Mouse (Mus musculus) frontal cortex, postnatal 36 days (tissue): ENCODE results near the gene Rrp12.
"Not testable (repeated sequence)": the region's sequence is repeated elsewhere in the genome, so short reads cannot be mapped to it uniquely, and the experiment has no call there.

Experiments used
- DNase-seq, 2 experiments: peaks; one replicate each; pipeline ENCODE4 v3.0.0; 2022; ENCODE audit warnings: low spot score in 2 of 2

Gene Rrp12

DNA sequence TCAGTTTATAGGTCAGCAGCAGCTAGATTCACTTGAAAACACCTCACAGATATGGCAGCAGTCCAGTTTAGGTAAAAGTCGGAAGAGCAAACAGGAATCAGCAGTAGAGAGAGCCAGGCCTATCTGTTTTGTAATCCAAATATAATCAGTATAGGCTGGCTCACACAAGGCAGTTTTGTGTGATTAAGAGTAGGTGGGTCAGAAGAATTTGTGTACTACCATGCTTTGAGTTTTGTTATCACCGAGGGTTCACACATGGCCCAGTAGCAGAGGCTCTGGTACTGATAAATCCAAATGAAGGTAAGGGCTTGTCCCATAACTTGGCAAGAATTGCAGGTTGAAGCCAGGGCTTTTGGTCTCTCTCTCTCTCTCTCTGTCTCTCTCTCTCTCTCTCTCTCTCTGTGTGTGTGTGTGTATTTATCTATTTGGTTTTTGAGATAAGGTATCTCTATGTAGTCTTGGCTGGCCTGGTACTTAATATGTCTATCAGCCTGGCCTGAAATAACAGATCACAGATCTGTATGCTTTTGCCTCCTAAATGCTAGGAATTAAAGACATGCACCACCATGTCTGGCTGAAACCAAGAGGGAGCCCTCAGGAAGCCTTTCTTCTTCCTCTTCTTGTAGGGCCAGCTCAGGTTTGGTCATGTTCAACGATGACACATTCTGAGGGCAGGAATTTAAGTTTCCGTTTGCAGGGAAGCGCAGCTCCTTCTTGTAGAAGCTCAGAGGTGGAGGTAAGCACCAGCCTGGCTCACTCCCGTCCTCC, 10.5 kb upstream of the Rrp12 start:
- DNase-seq: no peak

GRCm38 (mm10) chr19:41905246-41905645, 9.3 kb upstream of the Rrp12 start:
- no peak for DNase-seq

GRCm38 (mm10) chr19:41902848-41903593, 7.0 kb upstream of the Rrp12 start:
- DNase-seq: no peak

DNA sequence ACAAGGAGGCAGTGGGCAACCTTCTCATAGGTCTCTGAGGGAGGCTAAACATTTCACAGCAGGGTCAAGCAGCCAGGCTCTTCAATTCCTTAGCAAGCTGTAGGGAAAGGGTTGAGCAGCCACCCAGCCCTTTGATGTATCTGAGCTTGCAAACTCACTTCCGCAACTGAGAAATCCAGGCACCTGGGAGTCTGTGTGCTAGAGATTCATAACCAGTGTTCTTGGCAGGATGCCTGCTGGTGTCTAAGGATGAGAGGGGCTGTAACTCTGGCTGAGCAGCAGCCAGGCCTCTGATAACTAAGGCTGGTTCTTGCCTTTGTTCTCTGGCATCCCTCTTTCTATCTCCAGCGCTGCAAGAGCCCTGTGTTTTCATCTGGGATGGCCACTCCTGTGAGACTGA, 5.7 kb upstream of the Rrp12 start:
- DNase-seq: no peak

- DNase-seq: no peak
Measured at GRCm38 (mm10) chr19:41900495-41901090, 4.6 kb upstream of the Rrp12 start.

GRCm38 (mm10) chr19:41898860-41899259, 2.9 kb upstream of the Rrp12 start:
- DNase-seq: no peak

DNA sequence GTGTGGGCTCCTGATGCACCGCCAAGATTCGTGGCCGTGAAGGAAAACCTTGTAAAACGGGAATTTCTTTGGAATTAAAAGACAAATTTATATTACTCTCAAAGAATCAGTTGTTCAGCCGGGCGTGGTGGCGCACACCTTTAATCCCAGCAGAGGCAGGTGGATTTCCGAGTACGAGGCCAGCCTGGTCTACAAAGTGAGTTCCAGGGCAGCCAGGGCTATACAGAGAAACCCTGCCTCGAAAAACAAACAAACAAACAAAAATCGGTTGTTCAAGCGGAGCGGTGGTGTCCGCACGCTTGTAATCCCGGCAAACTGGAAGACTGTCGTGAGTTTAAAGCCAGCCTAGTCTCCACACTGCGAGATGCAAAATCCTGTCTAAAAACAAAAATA, 342 bp upstream of the Rrp12 start:
- DNase-seq: no peak

GRCm38 (mm10) chr19:41894959-41895358, 1.0 kb downstream of the Rrp12 start:
- no peak for DNase-seq

- DNase-seq: no peak
Measured at GRCm38 (mm10) chr19:41888191-41888590, 7.8 kb downstream of the Rrp12 start.

DNA sequence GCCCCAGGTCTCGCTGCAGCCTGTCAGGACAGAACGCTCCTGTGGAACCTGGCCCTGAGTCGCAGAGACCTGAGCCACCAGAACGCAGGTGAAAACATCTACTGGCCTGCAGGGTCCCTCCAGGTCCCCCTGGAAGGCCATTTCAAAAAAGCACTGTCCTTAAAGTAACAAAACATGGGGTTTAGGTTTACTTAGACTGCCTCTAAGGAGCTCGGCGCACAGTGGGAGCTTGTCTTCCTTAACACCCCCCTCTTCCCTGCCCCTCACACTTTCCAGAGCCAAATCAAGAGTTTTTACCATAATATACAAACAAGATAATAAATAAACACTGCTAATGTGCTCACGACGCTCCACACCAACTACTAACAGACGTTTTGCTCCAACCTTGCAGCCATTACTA, 12.1 kb downstream of the Rrp12 start:
- DNase-seq: no peak

DNA sequence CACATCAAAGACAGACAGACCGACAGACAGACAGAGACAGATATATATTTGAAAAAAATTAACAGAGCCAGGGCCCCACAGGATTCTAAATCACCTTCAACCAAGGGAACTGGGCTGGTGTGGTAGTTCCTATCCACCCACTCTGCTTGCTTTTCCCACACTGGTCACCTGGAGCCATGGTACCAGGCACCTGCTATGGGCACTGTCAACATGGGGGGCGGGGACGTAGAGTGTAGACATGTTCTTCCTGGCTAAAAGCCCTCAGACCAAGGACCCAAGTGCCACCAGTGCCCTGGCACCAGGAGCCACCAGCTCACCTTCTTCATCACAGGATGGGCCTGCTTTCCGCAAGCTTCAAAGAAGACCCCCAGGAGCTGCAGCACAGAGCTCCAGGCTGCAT, 14.1 kb downstream of the Rrp12 start:
- DNase-seq: no peak

GRCm38 (mm10) chr19:41874356-41874755, 21.6 kb downstream of the Rrp12 start:
- no peak for DNase-seq

DNA sequence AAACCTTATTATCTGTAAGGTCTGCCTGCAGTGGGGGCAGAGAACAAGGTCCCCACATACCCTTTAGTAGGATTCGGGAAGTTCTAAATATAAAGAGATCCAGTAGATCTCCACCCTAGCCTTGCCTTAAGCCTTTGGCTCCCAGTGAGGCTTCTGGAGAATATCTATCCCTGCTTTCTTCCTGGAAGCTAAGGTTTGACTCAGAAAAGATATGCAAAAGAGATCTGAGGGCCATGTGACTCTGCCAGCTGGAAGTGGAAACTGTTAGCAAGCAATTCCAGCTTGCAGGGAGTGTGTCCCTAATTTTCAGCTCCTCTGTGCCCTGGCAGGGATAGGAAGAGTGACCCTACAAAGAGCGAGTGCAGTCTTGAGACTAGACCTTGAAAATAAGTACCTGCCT, 23.7 kb downstream of the Rrp12 start:
- peak; percentile 39 to 53 for DNase-seq

- not testable (repeated sequence) for DNase-seq
Measured at GRCm38 (mm10) chr19:41869946-41870345, 26.0 kb downstream of the Rrp12 start.

GRCm38 (mm10) chr19:41869296-41869695, 26.7 kb downstream of the Rrp12 start:
- DNase-seq: peak; percentile 40 to 45

- no peak for DNase-seq
Measured at GRCm38 (mm10) chr19:41866707-41867106, 29.3 kb downstream of the Rrp12 start.

GRCm38 (mm10) chr19:41857816-41858310, 38.1 kb downstream of the Rrp12 start:
- no peak for DNase-seq

GRCm38 (mm10) chr19:41857086-41857762, 38.7 kb downstream of the Rrp12 start:
- DNase-seq: no peak

DNA sequence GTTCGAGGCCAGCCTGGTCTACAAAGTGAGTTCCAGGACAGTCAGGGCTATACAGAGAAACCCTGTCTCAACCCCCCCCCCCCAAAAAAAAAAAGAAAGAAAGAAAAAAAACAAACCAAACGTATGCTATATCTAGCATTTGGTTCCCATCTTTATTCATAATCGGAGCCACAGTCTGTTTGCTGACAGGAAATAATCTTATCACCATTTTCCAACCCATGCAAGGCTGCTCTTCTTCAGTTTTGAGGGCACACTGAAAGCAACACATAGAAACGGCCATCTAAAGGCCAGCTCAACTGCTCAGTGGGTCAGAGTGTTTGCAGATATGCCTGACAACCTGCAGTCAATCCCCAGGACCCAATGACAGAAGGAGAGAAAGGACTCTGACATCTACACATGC, 43.5 kb downstream of the Rrp12 start:
- DNase-seq: no peak

DNA sequence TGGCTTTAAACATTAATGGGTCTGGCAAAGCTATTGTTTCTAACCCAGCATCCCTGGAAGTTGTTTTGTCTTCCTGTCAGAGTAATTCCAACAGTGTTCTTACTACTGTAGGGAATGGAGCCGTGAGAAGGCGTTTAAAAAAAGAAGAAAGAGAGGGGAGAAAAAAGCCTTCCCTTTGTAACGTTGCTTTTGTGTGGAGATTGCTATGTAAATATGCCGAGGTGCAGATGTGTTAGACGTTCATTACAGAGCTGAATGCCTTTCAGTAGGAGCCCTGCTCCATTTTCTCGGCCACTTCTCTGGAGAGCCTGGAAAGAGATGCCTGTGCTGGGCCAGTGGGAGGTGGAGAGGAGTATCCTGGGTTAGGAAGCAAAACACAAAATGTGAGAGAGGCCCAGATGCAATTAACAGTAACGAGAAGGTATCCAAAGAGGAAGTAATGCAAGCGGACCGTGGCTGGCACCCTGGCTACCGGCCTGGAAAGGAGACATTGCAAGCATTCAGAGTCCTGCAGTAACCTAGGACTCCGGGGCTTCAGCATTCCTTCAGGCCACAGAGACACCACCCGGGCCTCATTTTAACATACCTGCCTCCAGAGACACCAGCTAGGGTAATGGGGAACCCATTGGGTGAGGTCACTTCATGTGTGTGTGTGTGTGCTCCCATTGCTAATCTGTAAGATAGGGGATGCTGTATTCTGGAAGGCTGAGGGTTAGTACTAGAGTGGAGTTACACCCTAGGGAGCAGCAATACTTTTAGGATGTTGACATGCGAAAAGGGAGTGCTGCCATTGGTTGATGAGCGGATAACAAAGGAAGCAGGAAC, 45.0 kb downstream of the Rrp12 start:
- no peak for DNase-seq

- no peak for DNase-seq
Measured at GRCm38 (mm10) chr19:41850021-41850718, 45.8 kb downstream of the Rrp12 start.
